Mouse (Mus musculus): ENCODE measurements around the gene Rab3c.

Rab3c gene

DNA sequence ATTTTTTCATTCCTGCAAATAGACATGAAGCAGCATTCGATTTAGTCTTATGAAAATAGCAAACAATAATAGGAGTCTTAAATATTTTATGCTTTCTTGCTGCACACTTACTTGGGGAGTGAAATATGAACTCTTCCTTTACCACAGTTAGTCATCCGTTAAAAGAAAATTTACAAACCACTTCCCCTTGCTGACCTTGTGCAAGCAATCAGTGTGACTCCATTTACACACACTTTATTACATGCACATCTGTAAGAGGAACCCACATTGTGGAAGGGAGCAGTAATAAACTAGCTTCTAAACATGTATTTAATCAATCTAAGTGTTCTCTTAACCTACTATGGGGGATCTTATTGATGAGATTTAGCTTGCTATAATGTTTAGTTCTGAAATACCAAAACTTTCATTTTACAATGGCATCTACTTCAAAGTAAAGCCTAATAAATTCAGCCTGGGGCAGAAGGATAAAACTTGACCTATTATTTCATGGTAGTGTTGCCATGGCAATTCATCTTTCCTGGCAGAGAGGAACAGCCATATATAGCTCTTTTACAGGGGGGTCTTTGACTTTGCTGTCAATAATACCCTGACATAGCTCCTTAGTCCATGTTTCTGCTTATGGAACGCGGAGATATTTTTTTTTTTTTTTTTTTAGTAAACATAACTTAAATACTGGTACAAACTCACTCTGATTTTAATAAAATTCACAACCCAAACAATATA, 95.7 kb downstream of the Rab3c start:
- no peak for DNase-seq

GRCm38 (mm10) chr13:110175651-110176050, 105.1 kb downstream of the Rab3c start:
- no peak for DNase-seq

DNA sequence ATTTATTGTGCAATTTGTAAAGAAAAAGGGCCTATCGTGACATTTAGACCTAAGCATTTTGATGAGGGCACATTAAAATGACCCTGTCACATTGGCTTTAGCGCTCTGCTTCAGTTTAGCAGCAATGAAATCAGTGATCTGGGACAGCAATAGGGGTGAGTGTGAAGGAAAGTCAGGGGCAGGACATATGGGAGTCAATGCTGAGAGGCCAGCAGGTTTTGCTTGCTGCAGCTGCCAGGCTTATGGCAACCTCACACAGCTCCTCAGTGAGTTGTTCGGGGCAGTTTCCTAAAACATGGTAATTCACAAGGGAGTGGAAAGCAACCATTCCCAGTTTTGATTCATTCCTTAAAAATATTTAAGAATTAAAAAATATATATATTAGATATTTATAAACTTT, 111.1 kb downstream of the Rab3c start:
- DNase-seq = no peak

DNA sequence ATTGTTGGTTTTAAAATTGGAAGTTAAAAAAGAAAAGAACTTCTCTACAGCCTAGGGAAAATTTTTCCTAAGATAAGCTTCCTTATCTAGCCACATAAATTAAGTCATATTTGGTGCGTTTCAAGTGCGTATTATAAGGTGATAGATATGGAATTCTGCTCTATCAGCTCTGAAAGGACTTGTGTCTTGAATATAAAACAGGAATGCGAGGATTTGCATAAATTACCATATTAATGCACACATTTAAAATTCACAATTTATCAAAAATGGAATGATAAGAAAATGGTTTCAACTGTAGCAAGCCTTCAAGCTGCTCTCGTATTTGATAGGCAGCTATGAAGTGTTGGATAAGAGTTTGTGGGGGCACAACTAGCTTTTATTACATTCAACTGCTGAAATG, 111.6 kb downstream of the Rab3c start:
- DNase-seq = no peak

DNA sequence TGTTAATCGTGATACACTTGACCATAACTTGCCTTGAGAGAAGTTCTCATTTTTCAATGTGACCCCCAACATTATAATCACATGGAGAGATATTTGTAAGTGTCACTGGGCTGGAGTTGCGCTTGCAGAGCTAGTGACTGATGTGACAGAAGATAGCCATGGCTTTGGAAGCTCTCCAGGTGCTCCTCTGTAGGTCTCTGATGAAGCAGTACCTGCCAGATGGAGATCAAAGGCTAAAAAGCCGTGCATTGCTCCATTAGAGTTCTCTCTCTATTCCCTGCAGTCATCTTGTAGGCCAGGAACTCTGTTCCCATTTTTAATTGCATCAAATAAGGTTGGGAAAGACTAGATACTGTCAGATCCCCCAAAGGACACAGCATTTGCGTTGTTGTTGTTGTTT, 112.2 kb downstream of the Rab3c start:
- DNase-seq = no peak

GRCm38 (mm10) chr13:110166622-110167330, 114.0 kb downstream of the Rab3c start:
- no peak for DNase-seq

GRCm38 (mm10) chr13:110159980-110160379, 120.8 kb downstream of the Rab3c start:
- DNase-seq = no peak

DNA sequence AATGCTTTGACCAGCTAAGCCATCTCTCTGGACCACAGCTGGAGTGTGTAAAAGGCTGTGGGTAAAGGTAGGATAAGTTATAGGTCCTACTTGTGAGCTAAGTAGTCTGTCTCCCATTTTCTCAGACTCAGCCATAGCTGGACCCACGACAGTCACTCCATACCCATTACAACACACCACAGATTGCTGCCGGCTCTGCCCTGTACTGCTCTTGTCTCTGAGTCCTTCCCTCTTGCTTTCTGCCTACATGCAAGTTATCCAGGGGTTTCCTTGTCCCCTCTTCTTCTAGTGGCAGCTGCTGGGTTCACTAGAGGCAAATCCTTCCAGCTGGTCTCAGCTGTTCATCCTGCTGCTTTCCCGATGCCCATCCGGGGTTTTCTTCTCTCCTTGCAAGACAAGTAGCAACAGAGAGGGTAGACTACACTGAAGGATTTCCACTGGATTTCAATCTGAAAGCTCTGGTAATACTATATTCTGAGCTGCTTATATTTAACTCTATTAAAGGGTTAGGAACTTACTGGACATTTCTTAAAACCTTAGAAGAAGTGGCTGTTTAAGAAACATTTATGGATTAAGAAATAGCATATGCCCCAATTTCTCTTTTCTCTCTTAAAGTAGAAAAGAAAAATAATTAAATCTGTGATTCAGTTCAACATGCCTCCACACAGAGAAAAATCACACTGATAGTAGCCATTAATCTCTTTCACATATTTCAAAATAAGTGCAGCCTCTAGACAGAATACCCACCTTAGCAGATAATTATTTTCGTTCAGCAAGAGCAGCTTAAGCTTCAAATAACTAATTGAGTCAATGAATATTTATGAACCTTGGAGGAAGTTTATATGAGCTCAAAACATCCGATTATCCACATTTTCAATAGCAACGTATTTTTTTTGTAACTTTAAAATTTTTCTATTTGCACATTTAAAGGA, 121.9 kb downstream of the Rab3c start:
- DNase-seq = no peak

- no peak for DNase-seq
Observed at GRCm38 (mm10) chr13:110145545-110145944, 135.3 kb downstream of the Rab3c start.

GRCm38 (mm10) chr13:110145019-110145418, 135.8 kb downstream of the Rab3c start:
- no peak for DNase-seq

- DNase-seq = no peak
Observed at GRCm38 (mm10) chr13:110139339-110139738, 141.5 kb downstream of the Rab3c start.

DNA sequence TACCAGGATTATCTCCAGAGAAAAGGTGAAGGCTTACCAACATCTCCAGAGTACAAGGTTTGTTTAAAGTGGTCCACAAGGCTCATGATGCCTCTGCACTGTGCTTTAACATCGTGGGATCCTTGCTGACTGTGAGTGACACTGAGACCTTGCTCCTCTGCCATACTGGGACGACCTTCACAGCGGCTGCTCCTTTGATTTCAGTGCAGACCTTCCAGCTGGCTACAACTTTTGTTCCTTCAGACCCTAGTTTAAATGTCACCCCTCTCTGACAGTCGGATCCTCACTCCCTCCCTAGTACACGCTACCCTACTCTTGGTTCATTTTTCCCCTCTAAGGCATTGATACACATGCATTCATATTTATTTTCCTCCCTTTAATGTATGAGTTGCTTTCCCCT, 142.2 kb downstream of the Rab3c start:
- DNase-seq = no peak

DNA sequence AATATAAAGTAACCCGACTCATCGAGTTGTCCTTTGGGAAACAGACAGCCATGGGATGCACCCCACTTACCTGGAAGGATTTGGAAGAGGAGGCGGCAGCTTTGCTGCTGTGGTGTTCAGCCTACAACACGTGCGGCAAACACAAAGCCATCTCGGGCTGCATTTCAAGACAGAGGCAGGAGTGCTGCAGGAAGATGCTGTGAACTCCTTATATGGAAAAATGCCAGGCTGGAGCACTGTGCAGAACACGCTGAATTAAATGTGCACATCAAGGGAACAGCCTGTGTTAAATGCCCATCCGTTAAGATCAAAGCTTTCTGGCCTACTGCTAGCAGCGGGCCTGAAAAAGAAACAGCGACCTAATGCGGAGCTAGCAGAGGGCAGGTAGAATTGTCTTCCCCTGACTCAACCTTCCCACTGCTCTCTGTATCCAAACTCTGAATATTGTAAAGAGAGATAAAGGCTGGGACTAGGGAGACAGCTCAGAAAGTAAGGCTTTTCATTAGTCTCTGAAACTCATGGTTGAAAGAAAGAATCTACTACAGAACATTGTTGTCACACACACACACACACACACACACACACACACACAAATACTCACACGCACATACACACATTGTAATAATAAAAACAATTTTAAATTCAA, 153.1 kb downstream of the Rab3c start:
- DNase-seq = no peak

GRCm38 (mm10) chr13:110122825-110123224, 158.0 kb downstream of the Rab3c start:
- DNase-seq = no peak

- no peak for DNase-seq
Observed at GRCm38 (mm10) chr13:110116892-110117291, 163.9 kb downstream of the Rab3c start.

- no peak for DNase-seq
Observed at GRCm38 (mm10) chr13:110116316-110116715, 164.5 kb downstream of the Rab3c start.

GRCm38 (mm10) chr13:110114870-110115645, 165.7 kb downstream of the Rab3c start:
- no peak for DNase-seq

DNA sequence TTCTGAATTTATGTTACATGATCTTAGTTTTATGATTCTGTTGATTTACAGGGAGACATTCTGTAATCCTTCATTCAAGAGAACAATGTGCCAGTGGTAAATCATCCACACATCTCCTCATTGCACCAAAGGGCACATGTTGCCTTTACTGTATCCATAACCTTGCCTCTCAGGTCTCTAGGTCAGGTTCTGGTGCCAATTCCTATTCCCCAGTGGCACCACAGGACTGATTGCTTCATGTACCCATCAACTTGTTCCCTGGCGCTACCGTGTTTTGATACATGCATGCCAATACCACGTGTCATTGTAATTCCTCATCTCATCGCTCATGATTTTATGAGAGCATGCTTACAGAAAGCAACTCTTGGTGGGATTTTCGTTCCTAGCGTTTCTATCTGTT, 167.1 kb downstream of the Rab3c start:
- DNase-seq = no peak

- DNase-seq = no peak
Observed at GRCm38 (mm10) chr13:110097424-110098050, 183.3 kb downstream of the Rab3c start.

- no peak for DNase-seq
Observed at GRCm38 (mm10) chr13:110094998-110095397, 185.8 kb downstream of the Rab3c start.
